Mouse (Mus musculus) heart, adult 2 months (tissue): Measurements from ENCODE around the gene 4933424G06Rik. TPM values are rescaled to one million over a fixed set of nuclear protein-coding genes. Genes with fewer than 3 reads are reported as not detected.

Source experiments
- DNase-seq, 2 experiments: peaks; one replicate each; pipeline ENCODE4 v3.0.0; 2021
- H3K27ac ChIP-seq: fragments of 200-600 bp; 2 replicates; pipeline ENCODE4 v1.8.1; 2022
- H3K27me3 ChIP-seq: fragments of 200-500 bp; 2 replicates; pipeline ENCODE4 v1.6.1; 2012; ENCODE audit warnings: mild to moderate bottlenecking, low read length, inconsistent platforms, mixed read lengths; ENCODE audit not compliant: control insufficient read depth, insufficient read depth
- H3K36me3 ChIP-seq: fragments of 200-500 bp; 2 replicates; pipeline ENCODE4 v1.6.1; 2012; ENCODE audit warnings: low read length, inconsistent platforms; ENCODE audit not compliant: control insufficient read depth, insufficient read depth
- H3K4me1 ChIP-seq: fragments of 200-500 bp; 2 replicates; pipeline ENCODE4 v1.6.1; 2011; ENCODE audit warnings: low read length; ENCODE audit not compliant: control insufficient read depth, insufficient read depth
- H3K4me3 ChIP-seq: fragments of 200-600 bp; 2 replicates; pipeline ENCODE4 v1.8.1; 2022
- H3K79me2 ChIP-seq: fragments of 200-500 bp; replicated peaks from 2 replicates; pipeline ENCODE4 v1.6.1; 2012; ENCODE audit warnings: mild to moderate bottlenecking, inconsistent platforms, low read length, moderate library complexity, mixed read lengths; ENCODE audit not compliant: control insufficient read depth, insufficient read depth
- H3K9ac ChIP-seq: fragments of 200-500 bp; 2 replicates; pipeline ENCODE4 v1.6.1; 2012; ENCODE audit warnings: low read depth, mild to moderate bottlenecking, control low read depth, inconsistent platforms, low read length, mixed read lengths
- CTCF ChIP-seq: fragments of 200-600 bp; IDR thresholded peaks from 2 replicates; pipeline ENCODE4 v1.8.1; 2022; ENCODE audit warnings: antibody characterized with exemption, mild to moderate bottlenecking, moderate library complexity
- EP300 ChIP-seq: fragments of 200-500 bp; IDR thresholded peaks from 2 replicates; pipeline ENCODE4 v1.6.1; 2011; ENCODE audit warnings: low read depth, low read length, control low read depth; ENCODE audit not compliant: insufficient read depth
- POLR2A ChIP-seq: fragments of 200-500 bp; IDR thresholded peaks from 2 replicates; pipeline ENCODE4 v1.6.1; 2011; ENCODE audit warnings: mild to moderate bottlenecking, low read depth, low read length, control low read depth; ENCODE audit not compliant: insufficient read depth
- WGBS: fragments of 180-500 bp; shearing (Covaris S2); methylation state at CpG from one replicate; pipeline ENCODE4 v1.1.7; 2018; 5-methylcytosine and 5-hydroxymethylcytosine counted together
- intact Hi-C: fragments of 180-260 bp; cut with DNase I; formaldehyde crosslinking; loops from one replicate; pipeline ENCODE4 v1.15.1; 2025
- microRNA-seq, 2 experiments: library from miRNA; unstranded; fragments of <30 nt; microRNA quantifications; one replicate each; pipeline ENCODE4 v1.2.0; 2021
- polyA plus RNA-seq: library from polyadenylated mRNA; depleted of rRNA; stranded (reverse); fragments of >200 nt; gene quantifications from 2 replicates; pipeline ENCODE4 v1.2.3, GENCODE M21; 2012; rRNA removed
- total RNA-seq, 2 experiments: library from RNA; stranded (reverse); gene quantifications; 2 replicates each; pipeline ENCODE4 v1.2.3; 2021

Gene 4933424G06Rik
- total and polyA plus RNA-seq, 3 experiments = not detected

DNA sequence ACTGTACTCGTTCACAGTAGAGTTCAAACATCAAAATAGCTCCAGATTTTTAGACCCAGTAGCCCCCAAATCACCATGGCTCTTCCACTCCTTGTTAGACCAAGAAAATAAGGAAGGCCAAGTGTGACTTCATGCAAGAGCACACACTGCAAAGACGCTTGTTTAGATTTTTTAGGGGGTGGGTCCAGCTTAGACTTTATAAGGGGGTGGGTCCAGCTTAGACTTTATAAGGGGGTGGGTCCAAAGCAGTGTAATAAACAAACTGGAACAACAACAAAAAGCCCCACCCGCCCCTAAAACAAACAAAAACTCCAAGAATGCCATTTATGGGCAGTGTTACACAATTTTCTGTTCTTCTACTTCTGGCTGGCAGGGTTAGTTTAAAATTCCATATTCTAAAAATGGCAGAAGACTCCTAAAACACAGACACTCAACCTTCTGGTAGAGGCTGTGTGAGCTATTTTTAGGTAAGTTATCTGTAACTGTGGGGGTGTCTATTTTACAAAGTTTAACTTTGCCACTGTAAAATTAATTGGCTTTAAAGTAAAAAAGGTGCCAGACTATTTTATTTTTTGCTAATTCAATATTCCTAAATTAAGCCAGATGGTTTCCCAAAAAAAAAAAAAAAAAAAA lies 90.5 kb downstream of the 4933424G06Rik start:
- Histone ChIP-seq H3K27me3 (no peaks in the 10 kb centered on the region), H3K9ac (no peak overlapping the region), H3K36me3 (no peaks in the 10 kb centered on the region), H3K79me2 (no peaks in the 10 kb centered on the region), H3K4me1 (no peaks in the 10 kb centered on the region), H3K4me3 (no peak overlapping the region), H3K27ac (no peak overlapping the region)
- intact Hi-C loops = no loop called here
- WGBS = 72% methylated on average over 3 of the region's 3 CpGs
- no peak for DNase-seq
- TF ChIP-seq CTCF (no peak), EP300 (no peak), POLR2A (no peak)

DNA sequence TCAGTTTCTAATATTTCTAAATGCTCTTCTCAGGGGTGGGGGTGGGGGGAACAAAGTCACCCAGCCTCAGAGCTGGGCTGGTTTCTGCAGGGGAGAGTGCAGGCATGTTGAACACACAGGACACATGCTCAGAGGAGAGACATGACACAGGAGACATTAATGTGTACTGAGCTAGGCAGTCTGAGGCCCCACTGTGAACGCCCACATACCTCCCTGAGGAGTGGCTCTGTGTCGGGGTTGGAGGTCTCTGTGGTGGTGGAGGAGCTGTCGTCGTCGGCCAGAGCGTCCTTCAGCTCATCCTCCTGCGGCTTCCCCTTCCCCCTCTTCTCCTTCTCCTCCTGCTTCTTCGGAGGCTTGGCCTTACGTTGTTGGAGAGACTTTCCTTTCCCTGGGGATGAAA lies 94.3 kb downstream of the 4933424G06Rik start:
- Histone ChIP-seq H3K9ac (no peak overlapping the region), H3K27ac (no peak overlapping the region), H3K4me3 (no peak overlapping the region), H3K79me2 (no peaks in the 10 kb centered on the region), H3K27me3 (no peaks in the 10 kb centered on the region), H3K4me1 (no peaks in the 10 kb centered on the region), H3K36me3 (no peaks in the 10 kb centered on the region)
- TF ChIP-seq EP300 (no peak), POLR2A (no peak), CTCF (no peak)
- intact Hi-C loops = no loop called here
- WGBS = 61% methylated on average over 9 of the region's 9 CpGs
- no peak for DNase-seq

- intact Hi-C loops = no loop called here
- Histone ChIP-seq H3K27ac (no peak overlapping the region), H3K27me3 (no peaks in the 10 kb centered on the region), H3K36me3 (no peaks in the 10 kb centered on the region), H3K9ac (no peak overlapping the region), H3K4me3 (no peak overlapping the region), H3K4me1 (no peaks in the 10 kb centered on the region), H3K79me2 (no peaks in the 10 kb centered on the region)
- WGBS = 78% methylated on average over 4 of the region's 4 CpGs
- TF ChIP-seq CTCF (no peak), EP300 (no peak), POLR2A (no peak)
- no peak for DNase-seq
These were observed 94.9 kb downstream of the 4933424G06Rik start for GRCm38 (mm10) chr1:36804833-36805232.

DNA sequence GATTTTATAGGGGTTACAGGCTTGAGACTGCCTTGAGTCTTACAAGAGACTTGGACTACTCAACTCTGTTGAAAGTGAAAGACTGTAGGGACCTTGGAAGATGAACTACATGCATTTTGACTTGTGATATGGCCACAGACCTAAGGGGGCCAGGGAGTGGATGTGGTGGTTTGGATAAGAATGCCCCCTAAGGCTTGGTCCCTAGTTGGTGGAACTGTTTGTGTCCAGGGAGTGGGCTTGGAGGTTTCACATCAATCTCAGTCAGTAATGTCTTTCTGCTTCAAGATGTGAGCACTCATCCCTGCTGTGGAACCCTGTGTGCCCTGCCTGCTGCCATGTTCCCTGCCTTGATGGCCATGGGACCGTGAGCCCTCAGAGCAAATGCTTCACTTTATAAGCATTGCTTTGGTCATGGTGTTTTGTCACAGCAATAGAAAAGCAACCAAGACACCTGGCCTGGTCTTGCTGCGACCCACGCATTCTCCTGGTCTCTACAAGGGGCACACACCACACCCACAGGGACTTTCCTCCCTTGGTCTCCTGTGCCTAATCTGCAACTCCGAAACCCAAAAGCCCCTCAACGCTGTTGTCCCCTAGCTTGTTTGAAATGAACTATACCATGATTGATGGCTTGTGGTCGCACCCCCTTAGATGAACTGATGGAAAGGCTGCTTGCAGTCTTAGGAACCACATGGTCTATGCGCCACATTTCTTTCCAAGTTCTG lies 96.4 kb downstream of the 4933424G06Rik start:
- no peaks in the 10 kb centered on the region for H3K79me2 ChIP-seq
- no peak for TF ChIP-seq POLR2A
- TF ChIP-seq EP300 = no peak
- no peak for TF ChIP-seq CTCF
- no peaks in the 10 kb centered on the region for H3K4me1 ChIP-seq
- H3K4me3 ChIP-seq = no peak overlapping the region
- no peak for DNase-seq
- no peaks in the 10 kb centered on the region for H3K36me3 ChIP-seq
- H3K27me3 ChIP-seq = no peaks in the 10 kb centered on the region
- intact Hi-C loops = no loop called here
- H3K27ac ChIP-seq = no peak overlapping the region
- H3K9ac ChIP-seq = no peak overlapping the region
- WGBS = 96% methylated on average over 7 of the region's 7 CpGs

GRCm38 (mm10) chr1:36807086-36807485 lies 97.1 kb downstream of the 4933424G06Rik start:
- no peak overlapping the region for H3K27ac ChIP-seq
- intact Hi-C loops = no loop called here
- no peaks in the 10 kb centered on the region for H3K4me1 ChIP-seq
- no peak for TF ChIP-seq EP300
- TF ChIP-seq POLR2A = no peak
- no peak for TF ChIP-seq CTCF
- H3K36me3 ChIP-seq = no peaks in the 10 kb centered on the region
- H3K9ac ChIP-seq = no peak overlapping the region
- 50% methylated on average over 1 of the region's 1 CpGs for WGBS
- no peaks in the 10 kb centered on the region for H3K79me2 ChIP-seq
- DNase-seq = no peak
- no peaks in the 10 kb centered on the region for H3K27me3 ChIP-seq
- no peak overlapping the region for H3K4me3 ChIP-seq

Small RNA genes lying within 50 kb of the gene (microRNA-seq; reads per million reads assigned to microRNA genes)
- 0 reads per million in 2 experiments for gene Gm24133

Other genes with a start within 250 kb of the 4933424G06Rik start
- 1 to 10 TPM; 4.4 to 4.6 TPM for gene Cnnm4, start 238.5 kb upstream of the 4933424G06Rik start, total RNA-seq
- gene Cnnm4, start 238.5 kb upstream of the 4933424G06Rik start, polyA plus RNA-seq = 3.9 and 4.4 TPM in 2 replicates
- gene Cnnm3, start 198.3 kb upstream of the 4933424G06Rik start, total RNA-seq = 10 to 100 TPM; 11.1 to 15.1 TPM
- 14.1 and 15.6 TPM in 2 replicates for gene Cnnm3, start 198.3 kb upstream of the 4933424G06Rik start, polyA plus RNA-seq
- gene Ankrd23, start 173.3 kb upstream of the 4933424G06Rik start, total RNA-seq = 100 to 1,000 TPM; 310 to 338 TPM
- 397 and 412 TPM in 2 replicates for gene Ankrd23, start 173.3 kb upstream of the 4933424G06Rik start, polyA plus RNA-seq
- 100 to 1,000 TPM; 148 to 172 TPM for gene Gm42417, start 170.7 kb upstream of the 4933424G06Rik start, total RNA-seq
- gene Gm42417, start 170.7 kb upstream of the 4933424G06Rik start, polyA plus RNA-seq = 0.09 TPM in 1 of 2 replicates, not detected in the other
- 1 to 10 TPM; 6.2 to 6.3 TPM for gene Ankrd39, start 162.7 kb upstream of the 4933424G06Rik start, total RNA-seq
- gene Ankrd39, start 162.7 kb upstream of the 4933424G06Rik start, polyA plus RNA-seq = 11.1 TPM in 2 replicates
- gene Sema4c, start 151.8 kb upstream of the 4933424G06Rik start, total RNA-seq = 10 to 100 TPM; 10.6 to 11.1 TPM
- 12.7 and 15.2 TPM in 2 replicates for gene Sema4c, start 151.8 kb upstream of the 4933424G06Rik start, polyA plus RNA-seq
- gene Fam178b, start 27.0 kb upstream of the 4933424G06Rik start, total RNA-seq = under 1 TPM in 1 of 2 experiments, not detected in 1; 0.39 TPM
- gene Fam178b, start 27.0 kb upstream of the 4933424G06Rik start, polyA plus RNA-seq = 0.80 and 1.5 TPM in 2 replicates
- 1,000 to 10,000 TPM; 2,054 to 2,380 TPM for gene Cox5b, start 18.7 kb upstream of the 4933424G06Rik start, total RNA-seq
- gene Cox5b, start 18.7 kb upstream of the 4933424G06Rik start, polyA plus RNA-seq = 1,765 and 1,963 TPM in 2 replicates
- 10 to 100 TPM; 89.8 to 98.1 TPM for gene Actr1b, start 4.3 kb downstream of the 4933424G06Rik start, total RNA-seq
- gene Actr1b, start 4.3 kb downstream of the 4933424G06Rik start, polyA plus RNA-seq = 94.8 and 122 TPM in 2 replicates
- gene Zap70, start 51.6 kb downstream of the 4933424G06Rik start, total RNA-seq = under 1 TPM; 0.32 to 0.34 TPM
- gene Zap70, start 51.6 kb downstream of the 4933424G06Rik start, polyA plus RNA-seq = 0.47 TPM in 2 replicates
- 10 to 100 TPM; 28.1 to 30.0 TPM for gene Tmem131, start 233.5 kb downstream of the 4933424G06Rik start, total RNA-seq
- gene Tmem131, start 233.5 kb downstream of the 4933424G06Rik start, polyA plus RNA-seq = 13.0 and 17.0 TPM in 2 replicates